ENCODE assay signal across 17 mouse cellular contexts in the genomic region with DNA sequence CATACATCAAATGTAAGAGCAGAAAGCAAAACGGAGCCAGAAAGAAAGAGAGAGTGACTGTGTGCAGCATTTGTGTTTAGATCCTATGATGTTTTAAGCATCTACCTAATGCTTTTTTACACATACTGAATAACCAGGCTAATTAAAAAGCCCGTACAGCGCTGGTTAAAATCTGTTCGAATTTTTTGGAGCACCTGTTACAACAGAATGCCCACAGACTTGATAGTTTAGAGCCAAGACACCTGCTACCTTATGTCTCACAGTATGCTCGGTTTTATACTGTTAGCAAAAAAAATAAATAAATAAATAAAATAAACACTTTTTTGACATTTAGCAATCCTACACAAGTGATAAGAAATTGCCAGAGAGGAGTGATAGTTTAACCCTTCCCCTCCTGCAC.
"Had no signal": no experiment of that assay in that cellular context is flagged by ENCODE, and none has a peak within 500 bp of the region (broad histone marks: within the 10 kb centered on the region; RNA-seq: fewer than 3 reads in every experiment).

No protein-coding gene starts in this region.

- ATAC-seq: liver, postnatal 0 days; lung, postnatal 0 days; midbrain, embryonic 13.5 days; midbrain, embryonic 16.5 days had no signal

- H3K9me3 ChIP-seq: midbrain, embryonic 13.5 days had no signal

- H3K9ac ChIP-seq: liver, embryonic 14.5 days; liver, postnatal 0 days; lung, embryonic 14.5 days; midbrain, embryonic 13.5 days had no signal

- DNase-seq: kidney, adult 2 months; kidney, postnatal 25 days; liver, postnatal 0 days; lung, embryonic 14.5 days; right cerebral cortex, postnatal 4 days; thymus, adult 2 months; thymus, postnatal 14 days; thymus, postnatal 4 days had no signal

- H3K4me2 ChIP-seq: liver, embryonic 11.5 days; lung, embryonic 14.5 days; midbrain, embryonic 13.5 days had no signal

- H3K27me3 ChIP-seq: midbrain, embryonic 13.5 days had no signal

- H3K36me3 ChIP-seq: midbrain, embryonic 13.5 days had no signal

- H3K4me3 ChIP-seq: left cerebral cortex, adult 2 months; midbrain, embryonic 13.5 days had no signal

- H3K27ac ChIP-seq: kidney, postnatal 0 days; left cerebral cortex, adult 2 months; liver, embryonic 14.5 days; macrophage; midbrain, embryonic 13.5 days; stomach, postnatal 0 days had no signal
